Mouse (Mus musculus) ES-E14 (cell line): ENCODE results near the gene Echdc1. TPM values are rescaled to one million over a fixed set of nuclear protein-coding genes. Genes with fewer than 3 reads are reported as not detected.
A peak's percentile ranks its signal among the peaks of the same experiment; 100 is the strongest.

ENCODE experiments used
- DNase-seq: peaks from one replicate; pipeline ENCODE4 v3.0.0-alpha.2; 2013; ENCODE audit warnings: low read depth, low spot score
- H3K27ac ChIP-seq: 2 replicates; pipeline ENCODE4 v1.5.1; 2012; ENCODE audit warnings: low read depth, mild to moderate bottlenecking, low read length, moderate library complexity, mixed read lengths; ENCODE audit not compliant: poor library complexity, insufficient read depth, severe bottlenecking
- H3K36me3 ChIP-seq: 2 replicates; pipeline ENCODE4 v1.6.1; 2012; ENCODE audit warnings: mild to moderate bottlenecking, low read length, moderate library complexity, mixed read lengths; ENCODE audit not compliant: control insufficient read depth, poor library complexity, insufficient read depth, severe bottlenecking
- H3K4me1 ChIP-seq, 2 experiments: fragments of 150-350 bp in 1 of 2; sonication (generic) in 1 of 2; 2 replicates each; pipeline ENCODE4 v1.6.1; 2012; ENCODE audit warnings: low read length in 2 of 2, mild to moderate bottlenecking in 1 of 2, mixed read lengths in 1 of 2; ENCODE audit not compliant: control insufficient read depth in 2 of 2, insufficient read depth in 2 of 2, poor library complexity in 1 of 2
- H3K4me3 ChIP-seq, 2 experiments: fragments of 150-350 bp in 1 of 2; sonication (generic) in 1 of 2; 2 replicates each; pipeline ENCODE4 v1.5.1; 2012; ENCODE audit warnings: low read length in 2 of 2, low read depth in 1 of 2, mild to moderate bottlenecking in 1 of 2, mixed read lengths in 1 of 2; ENCODE audit not compliant: insufficient read depth in 1 of 2, poor library complexity in 1 of 2, severe bottlenecking in 1 of 2
- H3K9ac ChIP-seq: 2 replicates; pipeline ENCODE4 v1.6.1; 2012; ENCODE audit warnings: low read depth, mild to moderate bottlenecking, low read length, mixed read lengths; ENCODE audit not compliant: poor library complexity, insufficient read depth, severe bottlenecking
- H3K9me3 ChIP-seq: fragments of 150-350 bp; sonication (generic); 2 replicates; pipeline ENCODE4 v1.6.1; 2012; ENCODE audit warnings: low read depth, mild to moderate bottlenecking, low read length; ENCODE audit not compliant: control insufficient read depth, insufficient read depth
- CHD2 ChIP-seq: IDR thresholded peaks from 2 replicates; pipeline ENCODE4 v1.6.1; 2014; ENCODE audit warnings: mild to moderate bottlenecking, low read depth, low read length, inconsistent platforms
- HCFC1 ChIP-seq: IDR thresholded peaks from 2 replicates; pipeline ENCODE4 v1.6.1; 2012; ENCODE audit warnings: low read length, inconsistent platforms, borderline replicate concordance; ENCODE audit not compliant: insufficient read depth
- MAFK ChIP-seq: IDR thresholded peaks from 2 replicates; pipeline ENCODE4 v1.6.1; 2014; ENCODE audit warnings: mild to moderate bottlenecking, low read depth, low read length, inconsistent platforms; ENCODE audit not compliant: insufficient read depth
- ZC3H11A ChIP-seq: IDR thresholded peaks from 2 replicates; pipeline ENCODE4 v1.6.1; 2012; ENCODE audit warnings: low read depth, mild to moderate bottlenecking, inconsistent platforms, low read length, borderline replicate concordance
- ZNF384 ChIP-seq: IDR thresholded peaks from 2 replicates; pipeline ENCODE4 v1.6.1; 2012; ENCODE audit warnings: low read depth, low read length, inconsistent platforms
- in situ Hi-C, 2 experiments: fragments of 600-800 bp; cut with MboI; formaldehyde crosslinking; loops; one replicate each; pipeline ENCODE4 v1.15.1; 2025; ENCODE audit warnings: low sequenced_read_pairs in 2 of 2, inconsistent platforms in 1 of 2; ENCODE audit not compliant: unreplicated experiment in 2 of 2
- total RNA-seq: library from RNA; depleted of rRNA; stranded (reverse); fragments of 300-350 nt; gene quantifications from 2 replicates; pipeline ENCODE4 v1.2.3, GENCODE M21; 2012

The Echdc1 gene
- total RNA-seq, 1 experiment = 6.0 TPM

- H3K9ac ChIP-seq = no peak overlapping the region; the same call in 1 of the 2 replicates
Measured at GRCm38 (mm10) chr10:29313905-29314304, 939 bp downstream of the Echdc1 start.

GRCm38 (mm10) chr10:29324817-29325216 lies 11.9 kb downstream of the Echdc1 start:
- no peaks in the 10 kb centered on the region for H3K36me3 ChIP-seq

More at GRCm38 (mm10) chr10:29313905-29314304, 939 bp downstream of the Echdc1 start:
- Histone ChIP-seq H3K9me3 (no peaks in the 10 kb centered on the region), H3K36me3 (no peaks in the 10 kb centered on the region), H3K4me3 (peak overlapping the region; percentile 65 to 93; a peak in 3 of 4 replicates), H3K27ac (no peak overlapping the region), H3K4me1 (no peaks in the 10 kb centered on the region)
- DNase-seq = no peak
- in situ Hi-C loops = no loop called here
- TF ChIP-seq ZC3H11A = no peak
- TF ChIP-seq ZNF384 = no peak
- TF ChIP-seq CHD2 = no peak

GRCm38 (mm10) chr10:29333836-29334235 lies 20.9 kb downstream of the Echdc1 start:
- in situ Hi-C loops = no loop called here
- TF ChIP-seq ZNF384 = no peak
- TF ChIP-seq CHD2 = no peak
- TF ChIP-seq HCFC1 = no peak
- no peak for TF ChIP-seq MAFK
- TF ChIP-seq ZC3H11A = no peak
- Histone ChIP-seq H3K9ac (no peak overlapping the region), H3K36me3 (no peaks in the 10 kb centered on the region), H3K4me3 (no peak overlapping the region), H3K4me1 (no peaks in the 10 kb centered on the region), H3K27ac (no peak overlapping the region), H3K9me3 (no peaks in the 10 kb centered on the region)
- no peak for DNase-seq

More at GRCm38 (mm10) chr10:29324817-29325216, 11.9 kb downstream of the Echdc1 start:
- no peak for DNase-seq
- Histone ChIP-seq H3K9me3 (no peaks in the 10 kb centered on the region), H3K4me1 (no peaks in the 10 kb centered on the region), H3K27ac (no peak overlapping the region), H3K9ac (no peak overlapping the region), H3K4me3 (no peak overlapping the region)
- in situ Hi-C loops = no loop called here
- no peak for TF ChIP-seq CHD2
- TF ChIP-seq MAFK = no peak
- TF ChIP-seq HCFC1 = no peak
- no peak for TF ChIP-seq ZNF384
- no peak for TF ChIP-seq ZC3H11A

- Histone ChIP-seq H3K9ac (no peak overlapping the region), H3K9me3 (no peaks in the 10 kb centered on the region), H3K4me3 (no peak overlapping the region), H3K4me1 (no peaks in the 10 kb centered on the region), H3K27ac (no peak overlapping the region), H3K36me3 (no peaks in the 10 kb centered on the region)
- in situ Hi-C loops = no loop called here
- peak; percentile 29; the same call in 1 of the 2 replicates for TF ChIP-seq ZC3H11A
- no peak for TF ChIP-seq HCFC1
- DNase-seq = peak; percentile 72
Measured at GRCm38 (mm10) chr10:29338355-29339056, 25.5 kb downstream of the Echdc1 start.

- no peak for TF ChIP-seq ZNF384
- no peak for TF ChIP-seq MAFK
- no peak for TF ChIP-seq CHD2
- no peak for TF ChIP-seq ZC3H11A
- no peak for TF ChIP-seq HCFC1
- no peaks in the 10 kb centered on the region for H3K9me3 ChIP-seq
- in situ Hi-C loops = no loop called here
- H3K4me3 ChIP-seq = no peak overlapping the region
- peaks cover 9% of the 10 kb centered on the region for H3K36me3 ChIP-seq
- no peak for DNase-seq
- H3K4me1 ChIP-seq = no peaks in the 10 kb centered on the region
- H3K9ac ChIP-seq = no peak overlapping the region
- H3K27ac ChIP-seq = no peak overlapping the region
Measured at GRCm38 (mm10) chr10:29344232-29344631, 31.3 kb downstream of the Echdc1 start.
